Mouse (Mus musculus) kidney, postnatal 36 days (tissue): ENCODE results near the gene Klhdc7a.

Source experiments
- DNase-seq, 2 experiments: peaks; one replicate each; pipeline ENCODE4 v3.0.0; 2021 to 2022; ENCODE audit warnings: mixed read lengths in 2 of 2

Klhdc7a gene

GRCm38 (mm10) chr4:139960086-139960713 is 7.6 kb downstream of the Klhdc7a start:
- no peak for DNase-seq

- DNase-seq: no peak
Observed at GRCm38 (mm10) chr4:139959188-139959587, 8.6 kb downstream of the Klhdc7a start.

- DNase-seq: no peak
Observed at GRCm38 (mm10) chr4:139950876-139951485, 16.8 kb downstream of the Klhdc7a start.

GRCm38 (mm10) chr4:139950431-139950848 is 17.4 kb downstream of the Klhdc7a start:
- DNase-seq: peak; percentile 33 to 74

- no peak for DNase-seq
Observed at GRCm38 (mm10) chr4:139948591-139948990, 19.2 kb downstream of the Klhdc7a start.

GRCm38 (mm10) chr4:139947341-139947740 is 20.5 kb downstream of the Klhdc7a start:
- peak in 1 of 2 experiments; percentile 37 for DNase-seq

GRCm38 (mm10) chr4:139941831-139942230 is 26.0 kb downstream of the Klhdc7a start:
- no peak for DNase-seq

- no peak for DNase-seq
Observed at GRCm38 (mm10) chr4:139935557-139935956, 32.3 kb downstream of the Klhdc7a start.

- DNase-seq: no peak
Observed at GRCm38 (mm10) chr4:139932970-139933801, 34.6 kb downstream of the Klhdc7a start.

- peak in 1 of 2 experiments; percentile 11 for DNase-seq
Observed at GRCm38 (mm10) chr4:139931790-139932510, 35.9 kb downstream of the Klhdc7a start.

- no peak for DNase-seq
Observed at GRCm38 (mm10) chr4:139930885-139931284, 36.9 kb downstream of the Klhdc7a start.

GRCm38 (mm10) chr4:139926161-139926561 is 41.7 kb downstream of the Klhdc7a start:
- DNase-seq: no peak

- DNase-seq: no peak
Observed at GRCm38 (mm10) chr4:139925275-139926160, 42.3 kb downstream of the Klhdc7a start.

- DNase-seq: no peak
Observed at GRCm38 (mm10) chr4:139916731-139917130, 51.1 kb downstream of the Klhdc7a start.
